Mouse (Mus musculus): ENCODE results near the gene Cnnm4.

DNA sequence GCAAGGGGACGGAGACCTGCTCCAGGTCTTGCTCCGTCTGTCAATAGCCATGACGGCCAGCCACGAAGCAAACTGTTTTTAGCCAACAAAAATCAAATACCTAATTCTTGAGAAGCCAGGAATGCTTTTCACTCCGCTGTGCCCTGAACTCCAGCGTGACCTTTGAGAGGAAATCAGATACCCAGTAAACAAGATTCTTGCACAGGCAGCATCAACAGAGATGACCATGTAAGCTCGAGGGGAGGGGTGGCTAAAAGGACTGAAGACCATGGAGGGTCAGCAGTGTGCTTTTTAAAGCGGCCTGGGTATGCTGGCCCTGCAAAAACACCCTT is 64.9 kb downstream of the Cnnm4 start:
- TF ChIP-seq POLR2A (IDR thresholded peaks at IDR 0.05; ENCODE audit: low read depth, low read length) = no peak
- no peak for TF ChIP-seq CTCF (conservative IDR thresholded peaks at IDR 0.05; ENCODE audit: insufficient read depth, insufficient read length, low read depth, low read length)
